Mouse (Mus musculus) midbrain, postnatal 0 days (tissue): ENCODE results near the gene Zfp978. TPM values are rescaled to one million over a fixed set of nuclear protein-coding genes. Genes with fewer than 3 reads are reported as not detected.
"Not testable (repeated sequence)": the region's sequence is repeated elsewhere in the genome, so short reads cannot be mapped to it uniquely, and the experiment has no call there.

Source experiments
- ATAC-seq: fragments of 200-750 bp; cut with Nextera tagmentation; 2 replicates; pipeline ENCODE4 v1.8.0; 2017; ENCODE audit warnings: moderate number of reproducible peaks, mild to moderate bottlenecking, moderate TSS enrichment, moderate library complexity; ENCODE audit not compliant: low FRiP score
- DNase-seq: peaks from one replicate; pipeline ENCODE4 v3.0.0-alpha.2; 2015; ENCODE audit warnings: low spot score
- H3K27ac ChIP-seq: fragments of 300-500 bp; sonication (generic); 2 replicates; pipeline ENCODE4 v1.5.1; 2014; ENCODE audit warnings: low read depth, mild to moderate bottlenecking, low read length, mixed read lengths
- H3K27me3 ChIP-seq: fragments of 300-500 bp; sonication (generic); 2 replicates; pipeline ENCODE4 v1.6.1; 2014; ENCODE audit warnings: low read length, control low read depth, mixed read lengths; ENCODE audit not compliant: insufficient read depth
- H3K36me3 ChIP-seq: fragments of 300-500 bp; sonication (generic); 2 replicates; pipeline ENCODE4 v1.6.1; 2014; ENCODE audit warnings: low read length, control low read depth, mixed read lengths; ENCODE audit not compliant: insufficient read depth
- H3K4me1 ChIP-seq: fragments of 300-500 bp; sonication (generic); 2 replicates; pipeline ENCODE4 v1.6.1; 2014; ENCODE audit warnings: mild to moderate bottlenecking, control low read depth, antibody characterized with exemption, low read length, mixed read lengths; ENCODE audit not compliant: insufficient read depth
- H3K4me2 ChIP-seq: fragments of 300-500 bp; sonication (generic); 2 replicates; pipeline ENCODE4 v1.6.1; 2014; ENCODE audit warnings: low read depth, mild to moderate bottlenecking, low read length, mixed read lengths; ENCODE audit not compliant: poor library complexity, severe bottlenecking
- H3K4me3 ChIP-seq: fragments of 300-500 bp; sonication (generic); 2 replicates; pipeline ENCODE4 v1.5.1; 2014; ENCODE audit warnings: low read depth, mild to moderate bottlenecking, low read length, moderate library complexity
- H3K9ac ChIP-seq: fragments of 300-500 bp; sonication (generic); replicated peaks from 2 replicates; pipeline ENCODE4 v1.6.1; 2014; ENCODE audit warnings: mild to moderate bottlenecking, low read length, moderate library complexity, mixed read lengths; ENCODE audit not compliant: poor library complexity, severe bottlenecking
- H3K9me3 ChIP-seq: fragments of 300-500 bp; sonication (generic); 2 replicates; pipeline ENCODE4 v1.6.1; 2016; ENCODE audit warnings: low read length, control low read depth
- CTCF ChIP-seq: IDR thresholded peaks from 2 replicates; pipeline ENCODE4 v1.5.1; 2016; ENCODE audit warnings: antibody characterized with exemption, mild to moderate bottlenecking
- WGBS: fragments of 180-500 bp; shearing (Covaris S2); extraction: QIAGEN DNeasy Blood & Tissue Kit; methylation state at CpG from one replicate; pipeline ENCODE4 v1.1.7; 2014; 5-methylcytosine and 5-hydroxymethylcytosine counted together
- polyA plus RNA-seq: library from polyadenylated mRNA; unstranded; fragments of >200 nt; fragmentation: Nextera tagmentation; extraction: Ambion mirVana; gene quantifications from 2 replicates; pipeline ENCODE4 v1.2.1, GENCODE M21; 2015
- total RNA-seq: library from RNA; depleted of rRNA; stranded (reverse); fragments of >200 nt; gene quantifications from 2 replicates; pipeline ENCODE4 v1.2.3, GENCODE M21; 2014

The Zfp978 gene
- total and polyA plus RNA-seq, 2 experiments from 2014 or later: not detected

DNA sequence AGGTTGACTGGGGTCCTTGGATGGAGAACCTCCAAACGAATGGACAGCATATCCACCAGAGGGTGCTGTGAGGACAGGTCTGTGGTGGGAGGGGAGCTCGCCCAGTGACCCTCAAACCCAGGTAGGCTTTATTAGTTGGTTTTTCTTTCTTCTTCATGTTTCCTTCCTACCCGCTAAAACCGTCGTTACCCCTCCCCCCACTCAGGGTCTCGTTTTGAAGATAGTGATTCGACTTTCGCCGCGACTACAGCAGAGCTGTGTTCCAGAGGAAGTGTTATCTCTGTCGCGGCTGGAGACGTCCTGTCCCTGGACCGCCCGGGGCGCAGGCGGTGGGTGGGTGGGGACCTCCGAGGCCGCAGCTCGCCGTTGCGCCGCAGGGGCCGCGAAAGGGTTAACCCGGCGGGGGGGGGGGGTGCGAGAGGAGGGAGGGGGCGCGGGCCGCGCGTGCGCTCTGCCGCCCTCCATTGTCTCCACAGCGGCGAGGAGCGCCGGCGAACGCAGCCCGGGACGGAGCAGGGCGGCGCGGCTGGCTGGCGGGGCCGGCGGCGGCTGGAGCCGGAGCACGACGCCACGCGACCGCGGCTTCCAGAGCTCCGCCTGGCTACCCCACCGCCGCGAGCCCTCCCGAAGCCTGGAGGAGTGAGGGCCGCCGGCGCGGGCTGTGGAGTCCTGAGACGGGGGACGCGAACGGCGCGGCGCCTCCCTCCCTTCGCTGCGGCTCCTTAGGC, 45.8 kb downstream of the Zfp978 start:
- DNase-seq (no peak), ATAC-seq (peak; percentile 88)
- H3K27ac ChIP-seq: peak overlapping the region; percentile 55; the same call in 1 of the 2 replicates
- H3K36me3 ChIP-seq: no peaks in the 10 kb centered on the region
- H3K4me1 ChIP-seq: no peaks in the 10 kb centered on the region
- 1% methylated on average over 49 of the region's 75 CpGs for WGBS
- peak overlapping the region; percentile 60 for H3K9ac ChIP-seq
- H3K9me3 ChIP-seq: peaks cover 34% of the 10 kb centered on the region
- TF ChIP-seq CTCF: peak; percentile 46
- H3K4me2 ChIP-seq: peak overlapping the region; percentile 59
- H3K4me3 ChIP-seq: peak overlapping the region; percentile 43
- no peaks in the 10 kb centered on the region for H3K27me3 ChIP-seq

GRCm38 (mm10) chr4:147407463-147407822, 46.3 kb downstream of the Zfp978 start:
- no peaks in the 10 kb centered on the region for H3K36me3 ChIP-seq
- 4% methylated on average over 12 of the region's 13 CpGs for WGBS
- DNase-seq (no peak), ATAC-seq (peak; percentile 35; the same call in 1 of the 2 replicates)
- TF ChIP-seq CTCF: no peak
- peaks cover 28% of the 10 kb centered on the region for H3K9me3 ChIP-seq
- no peaks in the 10 kb centered on the region for H3K27me3 ChIP-seq
- H3K4me1 ChIP-seq: no peaks in the 10 kb centered on the region
- H3K4me3 ChIP-seq: peak overlapping the region; percentile 43
- H3K9ac ChIP-seq: peak overlapping the region; percentile 60
- H3K27ac ChIP-seq: peak overlapping the region; percentile 55; the same call in 1 of the 2 replicates
- H3K4me2 ChIP-seq: peak overlapping the region; percentile 59

DNA sequence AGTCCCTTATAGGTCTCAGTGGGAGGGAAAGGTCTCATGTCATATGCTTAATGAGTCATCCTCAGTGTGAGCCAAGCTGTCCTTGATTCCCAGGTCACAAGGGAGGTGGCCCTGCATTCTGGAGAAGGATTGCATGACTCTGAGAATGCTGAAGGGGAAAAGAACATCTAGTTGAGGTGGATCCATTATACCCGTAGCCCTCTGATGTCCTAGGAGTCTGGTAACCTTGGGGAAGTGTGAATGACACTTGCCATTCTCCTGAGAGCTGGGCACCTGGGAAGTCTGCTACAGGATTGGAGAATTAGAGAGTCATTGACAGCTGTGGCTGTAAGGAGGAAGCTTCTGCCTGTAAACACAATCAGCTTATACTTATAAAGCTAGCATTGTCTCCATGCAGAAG, 55.3 kb downstream of the Zfp978 start:
- WGBS: 70% methylated on average over 1 of the region's 1 CpGs
- H3K4me1 ChIP-seq, ATAC-seq, H3K4me3 ChIP-seq, DNase-seq, H3K9ac ChIP-seq, H3K27me3 ChIP-seq, H3K36me3 ChIP-seq, H3K27ac ChIP-seq, H3K4me2 ChIP-seq: not testable (repeated sequence)
- H3K9me3 ChIP-seq: peaks cover 50% of the 10 kb centered on the region

DNA sequence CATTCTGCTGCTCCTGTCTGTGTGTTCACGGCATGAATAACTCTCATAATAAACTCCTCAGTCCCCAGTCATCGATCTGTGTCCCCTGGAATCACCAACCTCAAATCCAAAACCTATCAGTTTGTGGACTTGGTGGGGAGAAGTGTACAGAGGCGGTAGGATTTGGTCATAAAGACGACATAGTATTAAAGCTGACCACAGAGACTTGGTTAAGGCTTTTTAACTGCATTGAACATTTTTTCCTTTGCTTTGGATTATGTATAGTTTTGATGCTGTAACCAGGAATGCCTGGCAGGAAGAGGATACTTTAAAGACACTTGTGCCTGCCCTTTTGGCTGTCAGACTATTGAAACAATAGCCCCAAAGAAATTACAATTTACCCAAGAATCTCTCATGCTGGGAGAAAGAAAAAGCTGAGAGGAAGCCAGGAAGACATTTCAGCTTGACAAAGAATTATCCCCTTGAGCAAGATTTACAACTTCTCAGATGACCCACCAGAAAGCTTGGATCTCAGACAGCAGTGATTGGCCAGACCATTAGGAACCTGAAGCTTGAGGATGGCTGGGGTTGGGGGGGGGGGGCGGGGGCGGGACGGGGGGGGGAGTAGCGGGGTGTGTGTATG, 56.2 kb downstream of the Zfp978 start:
- Histone ChIP-seq H3K9ac (no peak overlapping the region), H3K4me1 (no peaks in the 10 kb centered on the region), H3K36me3 (no peaks in the 10 kb centered on the region), H3K4me2 (no peak overlapping the region), H3K4me3 (no peak overlapping the region), H3K9me3 (peaks cover 59% of the 10 kb centered on the region), H3K27me3 (no peaks in the 10 kb centered on the region), H3K27ac (no peak overlapping the region)
- 66% methylated on average over 8 of the region's 8 CpGs for WGBS
- TF ChIP-seq CTCF: no peak
- ATAC-seq (peak; percentile 4; the same call in 1 of the 2 replicates), DNase-seq (no peak)

- Histone ChIP-seq H3K4me3 (no peak overlapping the region), H3K9ac (no peak overlapping the region), H3K9me3 (peaks cover 64% of the 10 kb centered on the region), H3K27ac (no peak overlapping the region), H3K4me1 (no peaks in the 10 kb centered on the region), H3K36me3 (no peaks in the 10 kb centered on the region), H3K4me2 (no peak overlapping the region), H3K27me3 (no peaks in the 10 kb centered on the region)
- no peak for ATAC-seq
- WGBS: 64% methylated on average over 10 of the region's 10 CpGs
- no peak for DNase-seq
- TF ChIP-seq CTCF: no peak
Measured at GRCm38 (mm10) chr4:147417921-147418320, 56.8 kb downstream of the Zfp978 start.

DNA sequence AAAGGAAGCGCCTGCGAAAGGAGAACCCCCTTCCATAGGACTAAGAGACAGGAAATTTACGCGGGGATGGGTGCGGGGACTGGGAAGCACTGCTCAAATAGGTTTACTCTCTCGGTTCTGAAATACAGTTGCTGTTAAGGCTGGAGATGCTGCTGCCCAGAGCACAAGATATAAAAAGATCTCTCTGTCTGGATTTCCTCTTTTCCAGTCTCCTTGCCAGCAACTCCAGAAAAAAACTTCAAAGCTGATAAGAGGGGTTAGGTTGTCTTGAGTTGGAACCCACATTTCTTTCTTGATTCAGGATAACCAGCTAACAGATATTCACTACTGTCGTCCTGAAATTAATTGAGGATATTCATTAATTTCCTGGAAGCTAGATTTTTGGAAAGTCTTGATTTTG, 57.2 kb downstream of the Zfp978 start:
- H3K4me3 ChIP-seq, ATAC-seq, H3K4me2 ChIP-seq, H3K36me3 ChIP-seq, H3K27me3 ChIP-seq, H3K27ac ChIP-seq, H3K9ac ChIP-seq, H3K4me1 ChIP-seq, DNase-seq: not testable (repeated sequence)
- peaks cover 68% of the 10 kb centered on the region for H3K9me3 ChIP-seq
- WGBS: 64% methylated on average over 7 of the region's 7 CpGs

GRCm38 (mm10) chr4:147419190-147419589, 58.1 kb downstream of the Zfp978 start:
- WGBS: 83% methylated on average over 8 of the region's 8 CpGs
- not testable (repeated sequence) for H3K4me3 ChIP-seq, H3K9ac ChIP-seq, H3K27ac ChIP-seq, H3K36me3 ChIP-seq, H3K4me1 ChIP-seq, H3K27me3 ChIP-seq, H3K4me2 ChIP-seq, DNase-seq, ATAC-seq
- H3K9me3 ChIP-seq: peaks cover 74% of the 10 kb centered on the region

- H3K27me3 ChIP-seq, H3K27ac ChIP-seq, H3K9ac ChIP-seq, DNase-seq, H3K36me3 ChIP-seq, H3K4me3 ChIP-seq, H3K4me1 ChIP-seq, H3K4me2 ChIP-seq: not testable (repeated sequence)
- H3K9me3 ChIP-seq: peaks cover 79% of the 10 kb centered on the region
- peak; percentile 31; the same call in 1 of the 2 replicates for ATAC-seq
- WGBS: 80% methylated on average over 5 of the region's 5 CpGs
Measured at GRCm38 (mm10) chr4:147419756-147420590, 58.9 kb downstream of the Zfp978 start.
